Mouse (Mus musculus): Measurements from ENCODE around the gene Dnm3.

DNA sequence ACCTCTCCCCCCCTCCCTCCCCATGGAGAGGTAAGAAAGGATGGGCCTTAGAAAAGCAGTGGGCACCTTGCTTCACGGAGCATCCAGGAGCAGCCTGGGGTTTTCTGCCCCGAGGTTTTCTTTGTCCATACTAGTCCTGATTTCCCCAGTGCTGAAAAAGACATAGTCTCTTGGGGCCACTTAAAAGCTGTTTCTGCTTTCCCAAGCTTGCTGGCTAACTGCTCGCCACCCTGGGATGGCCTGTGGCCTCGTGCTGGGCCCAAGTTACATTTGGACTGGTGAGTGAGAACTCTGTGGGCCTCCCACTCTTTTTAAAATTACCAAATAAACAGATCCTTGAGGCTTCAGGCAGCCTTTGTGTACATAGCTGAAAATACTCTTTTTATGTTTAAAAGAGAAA is 500.5 kb downstream of the Dnm3 start:
- TF ChIP-seq CTCF (IDR thresholded peaks at IDR 0.05; ENCODE audit: extremely low read depth, insufficient read depth, insufficient read length, insufficient replicate concordance), result no peak
- TF ChIP-seq POLR2A (IDR thresholded peaks at IDR 0.05; ENCODE audit: low read depth, low read length), result no peak
